Mouse (Mus musculus) erythroblast, embryonic 14.5 days (primary cell): ENCODE results near the gene Rhot2.

Source experiments
- GATA1 ChIP-seq: IDR thresholded peaks from 2 replicates; pipeline ENCODE4 v1.6.1; 2012; ENCODE audit warnings: low read length, inconsistent platforms, mixed read lengths
- TAL1 ChIP-seq: IDR thresholded peaks from 3 replicates; pipeline ENCODE4 v1.6.1; 2012; ENCODE audit warnings: low read length, inconsistent platforms, mixed read lengths

DNA sequence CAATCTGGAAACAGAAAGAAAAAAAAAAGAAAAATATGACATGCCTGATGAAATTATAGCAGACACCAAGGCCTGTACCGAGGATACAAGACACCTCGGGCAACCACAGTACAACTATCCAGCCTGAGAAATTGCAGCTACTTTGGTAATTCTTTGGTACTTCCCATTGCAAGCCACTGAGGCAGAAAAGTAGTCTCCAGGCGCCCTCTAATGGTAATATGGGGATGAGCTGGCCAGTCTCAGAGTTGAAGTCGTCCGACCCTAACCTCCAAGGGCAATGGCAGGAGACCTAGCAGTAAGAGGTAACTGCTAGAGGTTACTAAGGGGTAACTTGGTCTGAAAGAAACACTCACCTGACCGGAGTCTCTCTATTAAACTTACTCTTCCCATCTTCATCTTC, 43.6 kb downstream of the Rhot2 start:
- no peak for TF ChIP-seq GATA1
- TF ChIP-seq TAL1 = no peak
